Mouse (Mus musculus): ENCODE results near the gene Esm1. TPM values are rescaled to one million over a fixed set of nuclear protein-coding genes. Genes with fewer than 3 reads are reported as not detected.

The Esm1 gene
- 14.0 TPM for polyA plus RNA-seq (2015; fragmentation: Illumina TruSeq; extraction: RNeasy Lipid Tissue Mini Kit (QIAGEN cat#74804); ENCODE audit: insufficient read depth, low replicate concordance)

GRCm38 (mm10) chr13:113209624-113210023, at the start of gene Esm1:
TSS of gene Esm1 (plus strand) at chr13:113209659.

GRCm38 (mm10) chr13:113225811-113226210, 16.4 kb downstream of the Esm1 start, which contains the start of gene Gzmk:
TSS of gene Gzmk (minus strand) at chr13:113225908.

Other genes starting within 250 kb of the Esm1 start
- gene Ccno, start 221.9 kb upstream of the Esm1 start, polyA plus RNA-seq (2015; fragmentation: Illumina TruSeq; extraction: RNeasy Lipid Tissue Mini Kit (QIAGEN cat#74804); ENCODE audit: insufficient read depth, low replicate concordance) = not detected
- not detected for gene Mcidas, start 215.8 kb upstream of the Esm1 start, polyA plus RNA-seq (2015; fragmentation: Illumina TruSeq; extraction: RNeasy Lipid Tissue Mini Kit (QIAGEN cat#74804); ENCODE audit: insufficient read depth, low replicate concordance)
- gene Cdc20b, start 174.5 kb upstream of the Esm1 start, polyA plus RNA-seq (2015; fragmentation: Illumina TruSeq; extraction: RNeasy Lipid Tissue Mini Kit (QIAGEN cat#74804); ENCODE audit: insufficient read depth, low replicate concordance) = 0.23 TPM
- gene Gpx8, start 163.2 kb upstream of the Esm1 start, polyA plus RNA-seq (2015; fragmentation: Illumina TruSeq; extraction: RNeasy Lipid Tissue Mini Kit (QIAGEN cat#74804); ENCODE audit: insufficient read depth, low replicate concordance) = 21.1 TPM
- 132 TPM for gene Gzma, start 108.7 kb upstream of the Esm1 start, polyA plus RNA-seq (2015; fragmentation: Illumina TruSeq; extraction: RNeasy Lipid Tissue Mini Kit (QIAGEN cat#74804); ENCODE audit: insufficient read depth, low replicate concordance)
- 0.90 TPM for gene Gzmk, start 16.2 kb downstream of the Esm1 start, polyA plus RNA-seq (2015; fragmentation: Illumina TruSeq; extraction: RNeasy Lipid Tissue Mini Kit (QIAGEN cat#74804); ENCODE audit: insufficient read depth, low replicate concordance)
- gene BC067074, start 83.5 kb downstream of the Esm1 start, polyA plus RNA-seq (2015; fragmentation: Illumina TruSeq; extraction: RNeasy Lipid Tissue Mini Kit (QIAGEN cat#74804); ENCODE audit: insufficient read depth, low replicate concordance) = 0.21 TPM